Comparison of ENCODE assay signal across 18 mouse cellular contexts in the genomic region with DNA sequence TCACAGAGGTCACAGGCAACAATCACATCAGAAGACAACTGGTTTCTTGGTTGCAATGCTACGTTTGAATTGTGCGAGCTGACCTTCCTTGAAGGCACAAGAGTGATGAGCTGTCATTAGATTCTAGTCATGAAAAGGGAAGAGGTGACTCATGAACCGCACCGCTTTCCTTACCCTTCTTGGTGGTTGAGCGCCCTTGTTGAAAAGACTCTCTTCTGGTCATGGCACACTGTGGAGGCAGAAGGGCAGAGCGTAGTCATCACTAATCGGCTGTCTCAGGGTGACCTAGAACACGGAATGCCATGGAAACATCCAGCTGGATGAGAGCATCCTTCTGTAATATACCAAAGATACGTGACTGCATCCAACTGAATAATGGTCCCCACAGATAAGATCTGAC.
DNase-seq lines count a peak whose midpoint lies in the region; ATAC-seq and TF ChIP-seq lines count a peak whose summit lies in the region.
"Had no signal": no experiment of that assay in that cellular context is flagged by ENCODE, and none has a peak within 500 bp of the region (broad histone marks: within the 10 kb centered on the region; RNA-seq: fewer than 3 reads in every experiment).

No protein-coding gene starts in this region.

- TF ChIP-seq CTCF in C2C12 (IDR thresholded peaks at IDR 0.05; ENCODE audit: control insufficient read depth, insufficient read depth, insufficient read length), result no peak
- no peak for TF ChIP-seq CTCF in bone marrow, adult 2 months (IDR thresholded peaks at IDR 0.05; ENCODE audit: control insufficient read depth, insufficient read depth, low read length)

- peaks cover 5% of the 10 kb centered on the region; the same call in 1 of the 2 replicates for H3K4me1 ChIP-seq in bone marrow, adult 2 months (ENCODE audit: control insufficient read depth, insufficient read depth, low read length)

- H3K79me2 ChIP-seq in C2C12 (ENCODE audit: control insufficient read depth, insufficient read depth), result peaks cover 93% of the 10 kb centered on the region

- 62% methylated on average over 9 of the region's 9 CpGs for WGBS in bone marrow, adult 2 months

- no peak for TF ChIP-seq POLR2A in bone marrow, adult 2 months (IDR thresholded peaks at IDR 0.05; ENCODE audit: borderline replicate concordance, control insufficient read depth, low read depth, low read length)

- H3K27ac ChIP-seq in bone marrow, adult 2 months (ENCODE audit: control insufficient read depth, insufficient read depth, low read depth, low read length, poor library complexity), result 0 out of 2 replicates have a peak overlapping the region, but pooled peaks have one; percentile 5
- H3K27ac ChIP-seq: embryonic facial prominence, embryonic 12.5 days; heart, embryonic 13.5 days; hindbrain, embryonic 12.5 days; kidney, postnatal 0 days; limb, embryonic 15.5 days; stomach, postnatal 0 days had no signal

- intact Hi-C loops in heart, postnatal 10 days (cut with DNase I), result no loop called here

- peaks cover 83% of the 10 kb centered on the region for H3K79me3 ChIP-seq in C2C12 (ENCODE audit: low read depth)

- H3K4me3 ChIP-seq in C2C12 (ENCODE audit: insufficient read depth, poor library complexity, severe bottlenecking), result no peak overlapping the region
- no peak overlapping the region for H3K4me3 ChIP-seq in bone marrow, adult 2 months (replicated peaks; ENCODE audit: control insufficient read depth, low read depth, low read length)
- H3K4me3 ChIP-seq: embryonic facial prominence, embryonic 12.5 days; heart, embryonic 13.5 days; hindbrain, embryonic 12.5 days; limb, embryonic 15.5 days had no signal

- peaks cover 88% of the 10 kb centered on the region for H3K36me3 ChIP-seq in C2C12 (ENCODE audit: control insufficient read depth, insufficient read depth)
- H3K36me3 ChIP-seq: embryonic facial prominence, embryonic 12.5 days; heart, embryonic 13.5 days; hindbrain, embryonic 12.5 days; limb, embryonic 15.5 days had no signal

- DNase-seq in adrenal gland, postnatal 14 days, result peak; percentile 46
- no peak for DNase-seq in adrenal gland, postnatal 10 days
- no peak for DNase-seq in heart, postnatal 10 days
- no peak for DNase-seq in layer of hippocampus, adult 8-10 months (ENCODE audit: low spot score in 2 of 2)
- no peak for DNase-seq in spleen, adult 12 weeks (ENCODE audit: low spot score)
- DNase-seq: cerebellum, adult 11-12 months; lung, adult 2 months; thymus, postnatal 25 days had no signal

- 0 out of 2 replicates have a peak, but pooled peaks have one; percentile 4 for ATAC-seq in megakaryocyte progenitor cell, adult 5-6 weeks (replicated peaks; ENCODE audit: poor library complexity)
- ATAC-seq: intestine, embryonic 16.5 days had no signal

- no peaks in the 10 kb centered on the region for H3K27me3 ChIP-seq in C2C12 (ENCODE audit: control insufficient read depth, insufficient read depth, insufficient read length)
- H3K27me3 ChIP-seq: embryonic facial prominence, embryonic 12.5 days; heart, embryonic 13.5 days; hindbrain, embryonic 12.5 days; limb, embryonic 15.5 days had no signal

- no peak overlapping the region for H3ac ChIP-seq in C2C12 (ENCODE audit: control insufficient read depth, insufficient read length, low read depth)

TF ChIP-seq in C2C12, 6 proteins besides CTCF, POLR2A, EP300 and RAD21:
- TF ChIP-seq USF1 (IDR thresholded peaks at IDR 0.05; ENCODE audit: low read depth) (no peak), FOSL1 (IDR thresholded peaks at IDR 0.05; ENCODE audit: insufficient read depth, low read length, poor library complexity, severe bottlenecking) (peak; percentile 46)
